Mouse (Mus musculus) olfactory bulb, adult 2 months (tissue): ENCODE measurements around the gene Gpd2.

ENCODE experiments used
- CTCF ChIP-seq: fragments of 200-500 bp; IDR thresholded peaks from 2 replicates; pipeline ENCODE4 v1.5.1; 2012; ENCODE audit warnings: low read depth, mild to moderate bottlenecking, low read length, moderate library complexity; ENCODE audit not compliant: insufficient read depth
- POLR2A ChIP-seq: fragments of 200-500 bp; IDR thresholded peaks from 2 replicates; pipeline ENCODE4 v1.6.1; 2012; ENCODE audit warnings: mild to moderate bottlenecking, low read depth, low read length, moderate library complexity; ENCODE audit not compliant: insufficient read depth

DNA sequence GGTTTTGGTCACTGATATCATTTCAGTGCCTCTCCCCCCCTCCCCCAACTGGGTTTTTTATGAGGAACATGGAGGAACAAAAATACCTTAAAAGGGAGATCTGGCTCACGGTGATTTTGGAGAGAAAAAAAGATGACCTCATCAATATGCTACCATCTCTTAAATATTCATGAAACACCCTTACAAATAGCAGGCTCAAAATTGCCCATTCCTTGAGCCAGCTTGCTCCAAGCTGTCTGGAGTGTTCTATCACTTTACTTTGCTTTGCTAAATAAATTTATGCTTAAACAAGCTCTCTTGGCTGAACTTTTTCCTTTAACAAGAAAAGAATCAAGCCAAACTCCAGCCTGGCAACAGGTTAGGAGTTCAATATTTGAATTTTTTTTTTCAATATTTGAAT lies 179.3 kb downstream of the Gpd2 start:
- TF ChIP-seq CTCF (no peak), POLR2A (no peak)
